Mouse (Mus musculus) MEL (cell line): Measurements from ENCODE around the gene Smarcd2. TPM values are rescaled to one million over a fixed set of nuclear protein-coding genes. Genes with fewer than 3 reads are reported as not detected.

Source experiments
- DNase-seq: peaks from one replicate; pipeline ENCODE4 v3.0.0; 2011; ENCODE audit warnings: low read depth, low spot score
- H3K27ac ChIP-seq: 2 replicates; pipeline ENCODE4 v1.5.1; 2012; ENCODE audit warnings: low read depth, mild to moderate bottlenecking, control low read depth, low read length, moderate library complexity; ENCODE audit not compliant: control insufficient read depth
- H3K27me3 ChIP-seq, 2 experiments: fragments of 150-350 bp in 1 of 2; sonication (generic) in 1 of 2; 2 replicates each; pipeline ENCODE4 v1.6.1; 2012; ENCODE audit warnings: low read length in 2 of 2, mild to moderate bottlenecking in 2 of 2, improper control_type of control experiment in 1 of 2, moderate library complexity in 1 of 2; ENCODE audit not compliant: insufficient read depth in 2 of 2, control insufficient read depth in 1 of 2
- H3K36me3 ChIP-seq, 2 experiments: 2 replicates each; pipeline ENCODE4 v1.6.1; 2012 to 2014; ENCODE audit warnings: low read length in 2 of 2, improper control_type of control experiment in 1 of 2, inconsistent platforms in 1 of 2, mild to moderate bottlenecking in 1 of 2; ENCODE audit not compliant: insufficient read depth in 2 of 2, control insufficient read depth in 1 of 2
- H3K4me1 ChIP-seq, 2 experiments: fragments of 150-350 bp in 1 of 2; sonication (generic) in 1 of 2; 2 replicates each; pipeline ENCODE4 v1.6.1; 2012; ENCODE audit warnings: low read length in 2 of 2, improper control_type of control experiment in 1 of 2, mild to moderate bottlenecking in 1 of 2; ENCODE audit not compliant: insufficient read depth in 2 of 2, control insufficient read depth in 1 of 2
- H3K4me3 ChIP-seq, 2 experiments: fragments of 150-350 bp in 1 of 2; sonication (generic) in 1 of 2; 2 replicates each; pipeline ENCODE4 v1.5.1; 2012; ENCODE audit warnings: low read depth in 2 of 2, low read length in 2 of 2, mild to moderate bottlenecking in 2 of 2, moderate library complexity in 2 of 2, control low read depth in 1 of 2, improper control_type of control experiment in 1 of 2; ENCODE audit not compliant: control insufficient read depth in 1 of 2, insufficient read depth in 1 of 2
- H3K79me2 ChIP-seq: 2 replicates; pipeline ENCODE4 v1.6.1; 2012; ENCODE audit warnings: mild to moderate bottlenecking, low read length, moderate library complexity; ENCODE audit not compliant: control insufficient read depth, poor library complexity, insufficient read depth
- H3K9ac ChIP-seq: 2 replicates; pipeline ENCODE4 v1.6.1; 2012; ENCODE audit warnings: low read depth, mild to moderate bottlenecking, control low read depth, low read length, moderate library complexity; ENCODE audit not compliant: control insufficient read depth, poor library complexity, severe bottlenecking
- H3K9me3 ChIP-seq: fragments of 150-350 bp; sonication (generic); replicated peaks from 2 replicates; pipeline ENCODE4 v1.6.1; 2012; ENCODE audit warnings: mild to moderate bottlenecking, low read length, improper control_type of control experiment, moderate library complexity; ENCODE audit not compliant: insufficient read depth
- CTCF ChIP-seq, 3 experiments: IDR thresholded peaks in 2 of 3; conservative IDR thresholded peaks in 1 of 3; 2 replicates each; pipeline ENCODE4 v1.5.1; 2011 to 2012; ENCODE audit warnings: low read length in 3 of 3, low read depth in 2 of 3, mild to moderate bottlenecking in 2 of 3, improper control_type of control experiment in 1 of 3, inconsistent platforms in 1 of 3, mixed read lengths in 1 of 3, moderate library complexity in 1 of 3; ENCODE audit not compliant: control insufficient read depth in 1 of 3, insufficient read depth in 1 of 3, poor library complexity in 1 of 3, severe bottlenecking in 1 of 3
- ETS1 ChIP-seq: IDR thresholded peaks from 2 replicates; pipeline ENCODE4 v1.6.1; 2012; ENCODE audit warnings: low read depth, mild to moderate bottlenecking, inconsistent platforms, low read length, improper control_type of control experiment, moderate library complexity
- GABPA ChIP-seq: IDR thresholded peaks from 2 replicates; pipeline ENCODE4 v1.6.1; 2012; ENCODE audit warnings: low read depth, mild to moderate bottlenecking, inconsistent platforms, low read length, improper control_type of control experiment, moderate library complexity
- GATA1 ChIP-seq: IDR thresholded peaks from 2 replicates; pipeline ENCODE4 v1.6.1; 2011; ENCODE audit warnings: low read depth, low read length, improper control_type of control experiment
- KAT2A ChIP-seq: conservative IDR thresholded peaks from 2 replicates; pipeline ENCODE4 v1.6.1; 2012; ENCODE audit warnings: low read depth, low read length, improper control_type of control experiment, inconsistent platforms
- MAZ ChIP-seq: IDR thresholded peaks from 2 replicates; pipeline ENCODE4 v1.6.1; 2012; ENCODE audit warnings: low read depth, mild to moderate bottlenecking, inconsistent platforms, low read length, improper control_type of control experiment
- MXI1 ChIP-seq: IDR thresholded peaks from 2 replicates; pipeline ENCODE4 v1.6.1; 2011; ENCODE audit warnings: mild to moderate bottlenecking, low read depth, low read length, improper control_type of control experiment
- MYC ChIP-seq: IDR thresholded peaks from 2 replicates; pipeline ENCODE4 v1.6.1; 2011; ENCODE audit warnings: low read depth, mild to moderate bottlenecking, low read length, improper control_type of control experiment, moderate library complexity
- NELFE ChIP-seq: IDR thresholded peaks from 2 replicates; pipeline ENCODE4 v1.6.1; 2011; ENCODE audit warnings: low read depth, low read length, improper control_type of control experiment
- POLR2A ChIP-seq, 2 experiments: IDR thresholded peaks; 2 replicates each; pipeline ENCODE4 v1.6.1; 2011 to 2012; ENCODE audit warnings: low read length in 2 of 2, mild to moderate bottlenecking in 2 of 2, control low read depth in 1 of 2, improper control_type of control experiment in 1 of 2, low read depth in 1 of 2, moderate library complexity in 1 of 2; ENCODE audit not compliant: control insufficient read depth in 1 of 2, insufficient read depth in 1 of 2, poor library complexity in 1 of 2
- POLR2AphosphoS2 ChIP-seq: IDR thresholded peaks from 2 replicates; pipeline ENCODE4 v1.6.1; 2011; ENCODE audit warnings: low read length, improper control_type of control experiment
- POLR2AphosphoS5 ChIP-seq: IDR thresholded peaks from 2 replicates; pipeline ENCODE4 v1.6.1; 2012; ENCODE audit warnings: low read depth, borderline replicate concordance, mild to moderate bottlenecking, inconsistent platforms, low read length, moderate library complexity, mixed read lengths
- RAD21 ChIP-seq: IDR thresholded peaks from 2 replicates; pipeline ENCODE4 v1.6.1; 2011; ENCODE audit warnings: mild to moderate bottlenecking, low read depth, low read length, improper control_type of control experiment
- RCOR1 ChIP-seq: IDR thresholded peaks from 2 replicates; pipeline ENCODE4 v1.6.1; 2012; ENCODE audit warnings: low read depth, mild to moderate bottlenecking, inconsistent platforms, low read length, improper control_type of control experiment
- SIN3A ChIP-seq: IDR thresholded peaks from 2 replicates; pipeline ENCODE4 v1.6.1; 2012; ENCODE audit warnings: low read length, improper control_type of control experiment, inconsistent platforms
- TCF12 ChIP-seq: IDR thresholded peaks from 2 replicates; pipeline ENCODE4 v1.6.1; 2014; ENCODE audit warnings: low read depth, mild to moderate bottlenecking, inconsistent platforms, low read length, improper control_type of control experiment, moderate library complexity
- UBTF ChIP-seq: IDR thresholded peaks from 2 replicates; pipeline ENCODE4 v1.6.1; 2012; ENCODE audit warnings: low read depth, mild to moderate bottlenecking, inconsistent platforms, low read length, improper control_type of control experiment, moderate library complexity, borderline replicate concordance; ENCODE audit not compliant: insufficient read depth
- USF2 ChIP-seq, 2 experiments: IDR thresholded peaks; 2 replicates each; pipeline ENCODE4 v1.6.1; 2011 to 2012; ENCODE audit warnings: improper control_type of control experiment in 2 of 2, low read length in 2 of 2, borderline replicate concordance in 1 of 2, inconsistent platforms in 1 of 2, low read depth in 1 of 2, mild to moderate bottlenecking in 1 of 2; ENCODE audit not compliant: insufficient read depth in 1 of 2
- ZMIZ1 ChIP-seq: IDR thresholded peaks from 2 replicates; pipeline ENCODE4 v1.6.1; 2012; ENCODE audit warnings: low read depth, mild to moderate bottlenecking, inconsistent platforms, low read length, improper control_type of control experiment, moderate library complexity
- polyA plus RNA-seq, 2 experiments: library from polyadenylated mRNA; stranded (reverse) in 1 of 2; unstranded in 1 of 2; fragments of >175 nt in 1 of 2; fragments of >200 nt in 1 of 2; gene quantifications; 2 replicates each; pipeline versions ENCODE4 v1.2.1 to v1.2.4; 2012; ENCODE audit warnings: low replicate concordance in 2 of 2, low read depth in 1 of 2; ENCODE audit not compliant: insufficient read length in 2 of 2, insufficient read depth in 1 of 2, missing spikeins in 1 of 2
- total RNA-seq: library from RNA; depleted of rRNA; stranded (reverse); fragments of 300-350 nt; gene quantifications from 2 replicates; pipeline ENCODE4 v1.2.3, GENCODE M21; 2012

Gene Smarcd2
- total and polyA plus RNA-seq, 3 experiments = 123 to 131 TPM; not detected in 1

DNA sequence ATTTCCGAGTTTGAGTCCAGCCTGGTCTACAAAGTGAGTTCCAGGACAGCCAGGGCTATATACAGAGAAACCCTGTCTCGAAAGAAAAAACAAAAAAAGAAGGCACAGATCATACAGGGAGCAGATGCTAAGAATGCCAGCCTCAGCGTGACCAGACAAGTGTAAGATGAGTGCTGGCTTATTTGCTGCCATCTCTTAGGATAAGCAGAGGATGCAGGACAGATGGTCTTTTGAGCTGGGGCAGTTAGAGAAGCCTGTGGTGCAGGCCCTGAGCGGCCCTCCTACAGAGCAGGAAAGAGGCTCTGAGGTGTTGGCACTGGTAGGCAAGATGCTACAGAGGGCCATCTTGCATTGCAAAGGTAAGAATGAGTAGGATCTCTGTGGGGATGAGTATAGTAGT is 10.6 kb upstream of the Smarcd2 start:
- Histone ChIP-seq H3K9ac (no peak overlapping the region), H3K79me2 (no peaks in the 10 kb centered on the region)
- TF ChIP-seq KAT2A (no peak), MXI1 (no peak), TCF12 (no peak), POLR2AphosphoS5 (no peak), UBTF (no peak), CTCF (IDR thresholded peaks at IDR 0.05 in 2 of 3, conservative IDR thresholded peaks at IDR 0.05 in 1 of 3; ENCODE audit: control insufficient read depth in 1 of 3, insufficient read depth in 1 of 3, low read depth in 2 of 3, low read length in 3 of 3, poor library complexity in 1 of 3, severe bottlenecking in 1 of 3) (no peak), ETS1 (no peak), ZMIZ1 (no peak), POLR2AphosphoS2 (no peak), SIN3A (no peak), USF2 (IDR thresholded peaks at IDR 0.05; ENCODE audit: borderline replicate concordance in 1 of 2, insufficient read depth in 1 of 2, low read depth in 1 of 2, low read length in 2 of 2) (no peak), NELFE (no peak), GATA1 (no peak)
- TF ChIP-seq, all 39 proteins: peak for 0
- no peaks in the 10 kb centered on the region for H3K36me3 ChIP-seq
- no peak for DNase-seq
- no peak overlapping the region for H3K27ac ChIP-seq
- no peaks in the 10 kb centered on the region for H3K9me3 ChIP-seq
- H3K4me1 ChIP-seq = no peaks in the 10 kb centered on the region
- H3K27me3 ChIP-seq = no peaks in the 10 kb centered on the region
- no peak overlapping the region for H3K4me3 ChIP-seq

- TF ChIP-seq MAZ (no peak), GATA1 (no peak), TCF12 (no peak), RCOR1 (no peak), RAD21 (no peak), ETS1 (no peak), POLR2A (IDR thresholded peaks at IDR 0.05; ENCODE audit: control insufficient read depth in 1 of 2, insufficient read depth in 1 of 2, low read depth in 1 of 2, low read length in 2 of 2, poor library complexity in 1 of 2) (no peak), POLR2AphosphoS2 (no peak), GABPA (no peak), MYC (no peak)
- Histone ChIP-seq H3K27ac (no peak overlapping the region), H3K9me3 (no peaks in the 10 kb centered on the region), H3K4me3 (no peak overlapping the region), H3K4me1 (peaks cover 0 to under 1% of the 10 kb centered on the region in 2 experiments; a peak in 1 of 4 replicates), H3K79me2 (no peaks in the 10 kb centered on the region), H3K27me3 (no peaks in the 10 kb centered on the region), H3K36me3 (no peaks in the 10 kb centered on the region), H3K9ac (no peak overlapping the region)
- DNase-seq = no peak
These were observed 9.7 kb upstream of the Smarcd2 start for GRCm38 (mm10) chr11:106282452-106282851.
